Mouse (Mus musculus) liver, adult 2 months (tissue): Measurements from ENCODE around the gene Phf19.

ENCODE experiments used
- CTCF ChIP-seq: fragments of 200-500 bp; IDR thresholded peaks from 2 replicates; pipeline ENCODE4 v1.5.1; 2011; ENCODE audit warnings: low read depth, low read length, control low read depth
- POLR2A ChIP-seq: fragments of 200-500 bp; IDR thresholded peaks from 2 replicates; pipeline ENCODE4 v1.6.1; 2011; ENCODE audit warnings: low read length, control low read depth; ENCODE audit not compliant: insufficient read depth; ENCODE audit errors: extremely low read depth

DNA sequence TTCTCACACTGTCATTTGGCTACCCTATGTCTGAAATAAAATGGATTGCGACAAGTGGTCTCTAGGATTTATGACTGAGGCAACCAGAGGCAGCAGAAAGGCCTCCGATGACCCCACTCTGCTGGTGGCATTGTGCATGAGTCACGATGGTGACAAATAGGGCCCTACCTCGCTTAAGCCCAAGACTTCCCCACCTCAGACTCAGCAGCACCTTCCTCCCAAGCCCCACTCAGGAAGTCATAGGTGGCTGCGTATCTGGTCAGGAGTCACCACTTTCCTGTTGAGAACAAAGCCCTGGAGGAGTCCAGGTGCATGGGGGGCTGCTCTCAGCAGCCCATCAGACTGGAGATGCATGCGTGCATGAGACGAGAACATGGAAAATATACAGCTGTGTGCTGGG lies 44.8 kb upstream of the Phf19 start:
- TF ChIP-seq CTCF (no peak), POLR2A (no peak)
